Mouse (Mus musculus) CD4-positive, CD25-positive, alpha-beta regulatory T cell, adult 2 months (primary cell): ENCODE results near the gene Rragd.

Experiments used
- DNase-seq: peaks from one replicate; pipeline ENCODE4 v3.0.0-alpha.2; 2012; ENCODE audit warnings: low read depth, low spot score

Gene Rragd

GRCm38 (mm10) chr4:33032045-33032444 is 49.2 kb downstream of the Rragd start:
- peak; percentile 17 for DNase-seq

DNA sequence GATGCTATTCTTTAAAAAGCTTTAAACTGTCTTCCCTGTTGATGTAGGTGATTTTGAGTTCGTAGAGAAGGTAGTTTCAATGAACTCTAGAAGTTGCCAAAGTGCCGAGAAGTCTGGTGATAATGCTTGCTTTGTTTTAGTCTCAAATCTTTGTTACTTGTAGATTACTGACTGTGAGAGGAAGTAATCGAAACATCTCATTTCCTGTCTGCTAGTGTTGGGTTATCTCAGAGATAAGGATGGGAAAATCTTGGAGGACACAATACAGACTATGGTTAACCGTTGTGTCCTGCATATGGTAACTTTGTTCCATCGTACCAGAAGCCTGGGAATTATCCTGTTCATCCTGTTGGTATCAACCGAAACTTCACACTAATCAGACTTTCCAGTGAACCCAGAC is 50.7 kb downstream of the Rragd start:
- DNase-seq, result peak; percentile 52

- DNase-seq, result no peak
These were observed 57.0 kb downstream of the Rragd start for GRCm38 (mm10) chr4:33039826-33040225.

DNA sequence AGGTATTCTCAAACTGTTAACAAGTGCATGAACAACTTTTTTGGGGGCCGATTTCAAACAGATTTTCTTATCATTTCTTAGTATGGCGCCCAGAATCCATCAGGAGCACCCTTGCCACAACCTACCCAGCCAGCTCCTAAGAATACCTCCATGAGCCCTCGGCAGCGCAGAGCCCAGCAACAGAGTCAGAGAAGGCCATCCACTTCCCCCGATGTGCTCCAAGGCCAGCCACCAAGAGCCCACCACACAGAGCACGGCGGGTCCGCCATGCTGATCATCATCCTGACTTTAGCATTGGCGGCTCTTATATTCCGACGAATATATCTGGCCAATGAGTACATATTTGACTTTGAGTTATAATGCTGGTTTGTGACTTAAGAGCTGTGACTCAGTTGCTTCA is 66.8 kb downstream of the Rragd start:
- no peak for DNase-seq

GRCm38 (mm10) chr4:33052055-33052454 is 69.2 kb downstream of the Rragd start:
- DNase-seq, result peak; percentile 29

- peak; percentile 39 for DNase-seq
These were observed 69.8 kb downstream of the Rragd start for GRCm38 (mm10) chr4:33052650-33053049.

GRCm38 (mm10) chr4:33054426-33054825 is 71.6 kb downstream of the Rragd start:
- DNase-seq, result no peak

- DNase-seq, result no peak
These were observed 73.5 kb downstream of the Rragd start for GRCm38 (mm10) chr4:33056317-33056716.

- DNase-seq, result no peak
These were observed 75.3 kb downstream of the Rragd start for GRCm38 (mm10) chr4:33057890-33058687.

GRCm38 (mm10) chr4:33061158-33061557 is 78.3 kb downstream of the Rragd start:
- no peak for DNase-seq

GRCm38 (mm10) chr4:33062981-33063380 is 80.1 kb downstream of the Rragd start, which contains the start of gene Gabrr2:
Gene Gabrr2, plus strand, starts transcription at chr4:33062999.
- DNase-seq, result no peak

- no peak for DNase-seq
These were observed 82.1 kb downstream of the Rragd start for GRCm38 (mm10) chr4:33064986-33065385.

DNA sequence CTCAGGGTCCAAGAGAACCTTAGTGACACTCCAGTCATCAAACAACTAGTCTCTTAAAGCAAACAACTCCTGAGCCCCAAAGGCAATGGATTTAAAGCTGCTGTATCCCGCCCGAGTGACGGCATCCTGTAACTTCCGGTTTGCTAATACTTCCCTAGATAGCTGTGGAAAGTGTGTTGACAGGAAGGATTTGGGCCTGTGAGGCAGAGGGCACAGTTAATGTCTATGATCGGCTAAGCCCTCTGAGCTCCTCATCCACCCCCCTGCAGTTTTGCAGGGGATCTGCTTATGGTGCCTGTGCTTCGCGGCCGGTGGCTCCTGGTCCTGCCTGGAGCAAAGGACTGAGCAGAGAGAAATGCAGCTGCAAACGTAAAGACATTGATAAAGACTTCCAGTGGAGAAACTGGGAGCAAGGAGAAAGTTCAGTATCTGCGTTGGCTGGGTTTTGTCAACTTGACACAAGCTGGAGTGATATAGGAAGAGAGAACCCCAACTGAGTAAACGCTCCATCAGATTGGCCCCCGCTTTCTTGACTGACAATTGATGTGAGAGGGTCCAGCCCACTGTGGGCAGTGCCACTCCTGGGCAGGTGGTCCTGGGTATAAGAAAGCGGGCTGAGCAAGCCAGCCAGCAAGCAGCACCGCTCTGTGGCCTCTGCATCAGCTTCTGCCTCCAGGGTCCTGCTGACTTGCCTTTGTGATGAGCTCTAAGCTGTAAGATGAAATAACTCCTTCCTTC is 83.6 kb downstream of the Rragd start:
- no peak for DNase-seq

DNA sequence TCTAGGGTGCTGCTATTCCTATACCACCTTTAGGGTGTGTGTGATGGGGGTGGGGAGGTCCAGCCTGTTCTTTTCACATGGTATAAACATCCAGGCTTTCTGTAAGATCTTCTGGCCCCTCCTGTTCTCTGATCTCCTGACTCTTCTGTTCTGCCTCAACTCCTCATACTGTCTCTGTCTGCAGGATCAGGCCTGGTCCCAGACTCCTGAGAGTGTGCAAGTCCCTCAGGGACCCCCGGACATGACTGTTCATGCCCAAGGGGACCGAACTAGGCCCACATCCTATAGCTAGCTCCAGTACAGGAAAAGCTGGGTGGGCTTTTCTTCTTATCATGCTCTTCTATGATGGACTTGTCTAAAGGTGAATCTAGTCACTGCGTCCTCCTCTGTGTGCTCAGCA is 84.5 kb downstream of the Rragd start:
- no peak for DNase-seq

DNA sequence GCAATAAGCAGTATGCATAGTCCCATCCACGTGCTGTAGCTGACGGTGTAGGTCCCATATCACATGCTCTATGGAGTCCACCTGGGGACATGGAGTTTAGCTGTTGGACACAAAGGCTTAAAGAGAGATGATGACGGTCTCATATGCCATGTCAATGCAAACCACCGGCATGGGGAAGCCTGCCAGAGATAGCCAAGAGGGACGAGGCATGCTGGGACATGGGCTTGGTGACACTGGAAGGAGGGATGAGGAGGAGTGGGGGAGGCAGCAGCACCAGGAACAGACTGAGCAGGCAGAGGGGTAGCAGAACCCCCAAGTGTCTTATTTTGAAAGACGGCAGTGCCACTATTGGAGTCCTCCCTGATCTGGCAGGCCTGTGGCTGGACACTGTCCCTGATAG is 85.0 kb downstream of the Rragd start:
- no peak for DNase-seq

DNA sequence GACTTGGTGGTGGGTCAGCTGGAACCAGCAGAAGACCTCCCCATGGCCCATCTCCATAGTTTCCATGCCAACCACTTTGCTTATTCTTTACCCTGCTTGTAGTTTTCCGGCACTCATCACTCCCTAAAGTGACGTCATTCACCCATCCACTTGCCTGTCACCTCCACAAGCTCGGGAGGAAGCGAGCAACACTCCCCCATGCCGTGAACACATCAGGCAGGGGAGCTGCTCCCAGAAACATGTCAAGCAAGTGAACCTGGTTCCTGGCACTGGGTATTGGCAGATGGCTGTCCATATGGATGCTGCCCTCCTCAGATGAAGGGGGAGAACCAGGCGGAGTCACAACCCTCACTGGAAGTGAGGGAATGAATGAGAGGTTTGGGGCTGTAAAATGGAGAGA is 86.1 kb downstream of the Rragd start:
- no peak for DNase-seq

DNA sequence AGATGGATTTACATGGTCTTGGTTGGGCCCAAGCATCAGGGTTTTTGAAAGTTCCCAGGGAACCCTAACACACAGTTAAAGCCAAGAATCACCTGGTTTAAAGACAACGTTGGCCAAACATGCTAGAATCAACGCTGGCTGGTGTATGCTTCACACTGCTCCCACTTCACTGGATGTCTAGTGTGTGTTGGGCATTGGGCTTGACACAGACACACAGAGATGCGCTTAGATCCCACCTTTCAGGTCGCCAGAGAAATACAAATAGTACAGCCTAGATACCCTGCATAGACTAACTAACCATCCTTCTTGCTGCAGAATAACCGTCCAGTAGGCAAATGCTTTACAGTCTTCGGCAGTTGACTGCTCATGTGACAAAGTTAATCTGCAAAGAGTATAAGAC is 87.5 kb downstream of the Rragd start:
- DNase-seq, result no peak

- no peak for DNase-seq
These were observed 88.5 kb downstream of the Rragd start for GRCm38 (mm10) chr4:33071337-33071736.
